Mouse (Mus musculus) embryonic stem cell, embryonic (primary cell): ENCODE measurements around the gene Myo19.

Source experiments
- CTCF ChIA-PET, 4 experiments: fragments of 300-600 bp in 2 of 4; fragments of 350-600 bp in 2 of 4; sonication (Branson Sonifier 250); formaldehyde crosslinking; loops; one replicate each; lab custom pipeline; 2022; ENCODE audit warnings: inconsistent platforms in 2 of 4; lab: Charles Lee
- POLR2A ChIA-PET, 4 experiments: fragments of 300-600 bp in 2 of 4; fragments of 350-600 bp in 2 of 4; sonication (Branson Sonifier 250); formaldehyde crosslinking; loops; one replicate each; lab custom pipeline; 2022; ENCODE audit warnings: antibody characterized with exemption in 4 of 4, inconsistent platforms in 1 of 4; lab: Charles Lee

Gene Myo19

GRCm38 (mm10) chr11:84876020-84876419, 3.9 kb upstream of the Myo19 start:
- CTCF ChIA-PET: interaction anchor here in 1 of 4 experiments (1.0 kb wide), 1 partner anchor 43 kb away, joined by 3 read pairs; no protein-coding TSS in a partner anchor
- POLR2A ChIA-PET: interaction anchor here in 1 of 4 experiments (0.6 to 1.1 kb wide), 2 partner anchors 25 to 39 kb away, joined by 3 read pairs; no protein-coding TSS in a partner anchor

DNA sequence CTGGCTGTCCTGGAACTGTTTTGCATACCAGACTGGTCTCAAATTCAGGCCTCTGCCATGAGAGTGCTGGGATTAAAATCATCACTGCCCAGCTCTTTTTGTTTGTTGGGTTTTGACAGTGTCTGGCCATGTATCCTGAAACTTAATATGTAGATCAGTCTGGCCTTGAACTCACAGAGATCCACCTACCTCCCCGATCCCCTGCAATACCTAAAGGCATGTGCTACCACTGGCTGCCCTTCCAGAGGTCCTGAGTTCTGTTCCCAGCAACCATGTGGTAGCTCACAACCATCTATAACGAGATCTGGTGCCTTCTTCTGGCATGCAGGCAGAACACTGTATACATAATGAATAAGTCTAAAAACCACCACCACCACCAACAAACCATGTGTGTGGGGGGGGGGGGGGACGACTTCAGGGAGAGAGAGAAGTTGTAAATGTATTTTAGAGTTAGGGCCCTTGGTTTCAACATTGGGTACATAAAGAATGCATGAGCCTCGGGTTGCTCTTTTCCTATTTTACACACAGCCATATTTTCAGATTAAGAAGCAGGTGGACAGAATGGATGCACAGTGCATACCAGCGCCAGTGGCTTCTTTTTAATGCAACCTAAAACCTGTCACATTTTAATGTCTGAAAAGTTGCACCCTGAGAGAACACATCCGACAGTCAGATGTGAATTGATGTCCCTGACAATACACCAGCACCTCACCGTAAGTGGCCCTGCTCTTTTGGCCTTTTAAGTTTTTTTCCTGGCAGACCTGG, 759 bp upstream of the Myo19 start:
- CTCF ChIA-PET: interaction anchor here in 3 of 4 experiments (0.6 to 1.4 kb wide), 5 partner anchors 15 to 737 kb away, joined by 3 to 5 read pairs (median 4); partner anchors contain the start of gene Mrm1 (in 1 of the 3)
- POLR2A ChIA-PET: interaction anchor here in 3 of 4 experiments (0.6 to 4.1 kb wide), 27 partner anchors 8 to 1075 kb away, joined by 3 to 112 read pairs (median 5); partner anchors contain the start of genes Ggnbp2 (in 3 of the 3), Mrm1 (in 2 of the 3), Znhit3 (in 2 of the 3) and Dhrs11 (in 1 of the 3)

DNA sequence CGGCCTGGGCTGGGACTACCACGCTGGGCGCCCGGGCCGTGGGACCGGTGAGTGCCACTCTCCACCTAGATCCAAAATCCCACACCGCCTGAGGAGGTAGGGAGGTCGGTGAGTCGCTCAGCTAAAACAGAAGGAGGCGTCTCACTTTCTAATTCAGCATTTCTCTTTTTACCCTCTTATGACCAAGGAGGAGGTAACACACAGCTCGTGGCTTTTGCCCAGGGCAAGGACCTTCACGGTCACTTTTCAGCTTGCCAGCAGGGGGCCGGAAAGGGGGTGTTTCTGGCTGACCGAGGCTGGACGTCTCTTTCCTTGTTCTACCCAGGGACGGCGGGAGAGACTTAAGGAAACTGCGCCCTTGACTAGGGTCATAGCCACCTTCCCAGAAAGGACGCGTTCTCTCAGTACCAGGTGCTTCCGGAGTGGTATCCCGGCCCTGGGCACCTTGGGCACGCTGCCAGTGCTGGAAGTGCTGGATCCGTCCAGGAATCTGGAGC, 565 bp downstream of the Myo19 start:
- ChIA-PET POLR2A (interaction anchor here (0.5 to 4.1 kb wide), 54 partner anchors 8 to 1375 kb away, joined by 3 to 112 read pairs (median 5); partner anchors contain the start of genes Ggnbp2 (in 4 of the 4), Dhrs11 (in 2 of the 4), Mrm1 (in 2 of the 4) and Znhit3 (in 2 of the 4)), CTCF (interaction anchor here (0.6 to 2.0 kb wide), 14 partner anchors 9 to 1012 kb away, joined by 3 to 11 read pairs (median 4); partner anchors contain the start of genes Mrm1 (in 2 of the 4) and Ggnbp2 (in 1 of the 4))

GRCm38 (mm10) chr11:84880971-84881370, 1.0 kb downstream of the Myo19 start:
- POLR2A ChIA-PET: interaction anchor here (0.5 to 4.1 kb wide), 37 partner anchors 10 to 1374 kb away, joined by 3 to 112 read pairs (median 7); partner anchors contain the start of genes Ggnbp2 (in 4 of the 4), Mrm1 (in 2 of the 4), Znhit3 (in 2 of the 4) and Appbp2 (in 1 of the 4)
- CTCF ChIA-PET: interaction anchor here (0.6 to 2.0 kb wide), 10 partner anchors 36 to 1012 kb away, joined by 3 to 11 read pairs (median 4); partner anchors contain the start of gene Mrm1 (in 1 of the 4)

DNA sequence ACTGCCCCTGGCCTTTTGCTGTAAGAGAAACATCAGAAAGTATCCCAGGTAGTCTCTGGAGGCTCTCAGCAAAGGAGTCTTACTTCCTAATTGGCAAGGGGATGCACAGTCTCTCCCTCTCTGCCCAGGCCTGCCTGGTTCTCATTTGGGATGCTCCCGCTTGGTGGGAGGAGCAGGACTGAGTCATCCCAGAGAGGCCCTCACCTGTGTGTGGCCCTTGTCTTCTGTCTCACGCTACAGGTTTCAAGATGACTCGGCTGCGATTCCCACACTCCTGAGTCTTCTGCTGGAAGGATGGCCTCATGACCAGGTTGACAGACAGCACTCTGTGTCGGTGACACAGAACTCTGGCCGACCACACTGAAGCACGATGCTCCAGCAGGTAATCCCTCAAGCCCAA, 2.4 kb downstream of the Myo19 start:
- CTCF ChIA-PET: no interaction called here
- POLR2A ChIA-PET: interaction anchor here in 2 of 4 experiments (0.6 to 4.1 kb wide), 6 partner anchors 9 to 631 kb away, joined by 3 to 112 read pairs (median 4); partner anchors contain the start of gene Ggnbp2 (in 1 of the 2)

DNA sequence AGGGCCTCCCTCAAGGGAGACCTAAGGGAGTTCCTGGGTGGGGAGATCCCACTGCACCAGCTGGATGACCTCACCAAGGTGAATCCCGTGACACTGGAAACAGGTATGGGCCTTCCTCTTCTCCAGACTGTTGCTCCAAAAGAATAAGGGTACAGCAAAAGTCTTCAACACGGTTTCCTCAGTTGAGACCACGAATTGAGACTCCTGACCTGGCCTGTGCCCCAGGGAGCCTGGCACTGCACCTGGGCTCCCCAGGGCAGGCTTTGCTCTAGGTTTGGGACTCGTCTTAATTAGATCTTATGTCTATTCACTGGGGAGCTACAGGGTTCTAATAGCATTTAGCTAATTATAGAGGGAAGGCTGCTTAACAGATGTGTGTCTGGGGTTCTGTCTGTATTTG, 5.3 kb downstream of the Myo19 start:
- POLR2A ChIA-PET: interaction anchor here in 3 of 4 experiments (1.1 to 5.5 kb wide), 10 partner anchors 10 to 67 kb away, joined by 3 to 36 read pairs (median 6); partner anchors contain the start of genes Ggnbp2 (in 2 of the 3) and Mrm1 (in 1 of the 3)
- CTCF ChIA-PET: interaction anchor here in 3 of 4 experiments (0.6 to 1.3 kb wide), 4 partner anchors 9 to 1734 kb away, joined by 3 to 7 read pairs (median 3); no protein-coding TSS in a partner anchor

GRCm38 (mm10) chr11:84886236-84886635, 6.3 kb downstream of the Myo19 start:
- POLR2A ChIA-PET: interaction anchor here in 2 of 4 experiments (1.9 to 5.5 kb wide), 5 partner anchors 15 to 68 kb away, joined by 4 to 36 read pairs (median 10); partner anchors contain the start of genes Ggnbp2 (in 2 of the 2) and Mrm1 (in 1 of the 2)
- CTCF ChIA-PET: no interaction called here

DNA sequence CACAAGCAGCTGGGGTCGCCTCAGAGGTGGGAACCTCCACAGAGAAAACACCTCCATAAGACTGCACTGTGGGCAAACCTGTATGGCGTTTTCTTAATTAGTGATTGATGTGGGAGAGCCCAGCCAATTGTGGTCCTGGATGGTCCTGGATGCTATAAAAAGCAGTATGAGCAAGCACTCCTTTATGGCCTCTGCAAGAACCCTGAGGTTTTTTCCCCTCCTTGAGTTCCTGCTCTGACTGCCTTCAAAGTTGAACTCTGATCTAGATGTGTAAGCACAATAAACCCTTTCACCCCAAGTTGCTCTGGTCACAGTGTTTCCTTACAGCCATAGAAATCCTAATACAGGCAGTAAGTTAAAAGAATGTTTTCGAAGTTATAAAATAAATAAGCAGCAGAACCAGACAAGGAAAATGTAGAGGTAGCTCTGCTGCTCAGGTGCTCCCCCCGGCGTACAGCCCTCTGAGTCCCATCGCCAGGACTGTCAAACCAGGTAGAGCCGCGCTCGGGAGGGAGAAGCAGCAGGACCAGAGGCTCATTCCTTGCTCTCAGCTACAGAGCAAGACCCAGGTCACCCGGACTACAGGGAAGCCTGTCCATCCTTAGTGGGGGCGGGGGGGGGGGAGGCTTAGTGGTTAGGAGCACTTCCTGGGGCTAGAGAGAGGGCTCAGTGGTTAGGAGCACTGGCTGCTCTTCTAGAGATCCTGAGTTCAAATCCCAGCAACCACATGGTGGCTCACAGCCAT, 7.0 kb downstream of the Myo19 start:
- CTCF ChIA-PET: no interaction called here
- POLR2A ChIA-PET: interaction anchor here in 2 of 4 experiments (0.6 to 5.5 kb wide), 6 partner anchors 9 to 400 kb away, joined by 3 to 36 read pairs (median 7); partner anchors contain the start of gene Ggnbp2 (in 2 of the 2)

DNA sequence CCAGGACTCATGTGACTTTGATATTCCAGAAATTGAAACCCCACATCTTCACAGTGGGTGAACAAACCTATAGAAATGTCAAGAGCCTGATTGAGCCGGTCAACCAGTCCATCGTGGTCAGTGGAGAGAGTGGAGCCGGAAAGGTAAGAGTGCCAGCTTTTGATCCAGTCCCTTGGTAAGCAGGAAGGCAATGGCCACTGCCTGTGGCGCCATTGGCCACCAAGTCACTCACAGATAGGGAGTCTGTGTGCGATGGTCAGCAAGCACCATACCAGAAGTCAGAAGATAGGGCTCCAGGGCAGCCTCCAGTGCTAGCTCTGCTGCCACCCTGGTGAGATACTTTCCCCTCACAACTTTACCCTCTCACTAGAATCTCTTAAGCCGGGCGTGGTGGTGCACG, 8.1 kb downstream of the Myo19 start:
- POLR2A ChIA-PET: interaction anchor here in 1 of 4 experiments (1.0 to 5.5 kb wide), 2 partner anchors 8 to 17 kb away, joined by 3 to 36 read pairs; partner anchors contain the start of genes Ggnbp2, Myo19 and Pigw
- CTCF ChIA-PET: no interaction called here

DNA sequence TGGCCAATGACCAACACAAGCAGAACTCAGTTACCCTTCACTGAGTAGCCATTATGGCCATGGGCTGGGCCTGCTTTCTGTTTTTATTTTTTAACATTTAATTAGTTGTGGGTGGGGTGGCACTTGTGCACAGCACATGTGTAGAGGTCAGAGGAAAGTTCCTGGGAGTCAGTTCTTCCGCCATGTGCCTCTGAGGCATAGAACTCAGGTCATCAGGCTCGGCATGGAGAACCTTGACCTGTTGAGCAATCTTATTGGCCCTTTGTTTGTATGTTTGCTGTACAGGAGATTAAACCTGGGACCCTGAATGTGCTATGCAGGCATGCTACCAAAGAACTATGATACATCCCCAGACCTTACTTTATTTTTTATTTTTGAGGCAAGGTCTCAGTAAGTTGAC, 9.5 kb downstream of the Myo19 start:
- POLR2A ChIA-PET: interaction anchor here in 1 of 4 experiments (1.0 to 3.7 kb wide), 2 partner anchors 9 to 29 kb away, joined by 3 to 21 read pairs; partner anchors contain the start of genes Myo19 and Pigw
- CTCF ChIA-PET: interaction anchor here in 1 of 4 experiments (0.7 kb wide), 1 partner anchor 755 kb away, joined by 5 read pairs; no protein-coding TSS in a partner anchor

DNA sequence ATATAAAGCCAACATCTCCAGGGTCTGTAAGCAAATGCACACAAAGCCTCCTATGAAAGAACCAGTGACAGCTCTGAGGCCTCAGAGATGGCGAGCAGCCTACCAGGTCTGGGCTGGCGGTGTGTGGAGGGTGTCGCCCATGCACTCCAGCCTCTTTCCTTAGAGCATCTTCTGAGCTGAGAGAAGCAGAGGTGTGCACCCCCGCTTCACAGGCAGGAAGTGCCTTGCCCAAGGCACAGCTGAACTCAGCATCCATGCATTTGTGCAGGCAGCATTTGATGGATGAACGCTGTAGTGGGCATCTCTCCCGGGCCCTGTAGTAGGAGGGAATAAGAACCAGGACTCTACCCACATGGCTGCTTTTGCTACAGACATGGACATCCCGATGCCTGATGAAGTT, 11.8 kb downstream of the Myo19 start:
- ChIA-PET CTCF (interaction anchor here in 1 of 4 experiments (0.9 to 1.2 kb wide), 2 partner anchors 17 to 27 kb away, joined by 3 to 6 read pairs; no protein-coding TSS in a partner anchor), POLR2A (interaction anchor here in 2 of 4 experiments (0.7 to 3.7 kb wide), 11 partner anchors 8 to 73 kb away, joined by 3 to 21 read pairs (median 5); partner anchors contain the start of genes Ggnbp2 (in 2 of the 2), Myo19 (in 1 of the 2), Pigw (in 1 of the 2) and Znhit3 (in 1 of the 2))

GRCm38 (mm10) chr11:84893113-84893512, 13.2 kb downstream of the Myo19 start:
- POLR2A ChIA-PET: interaction anchor here in 2 of 4 experiments (0.7 to 3.7 kb wide), 8 partner anchors 8 to 75 kb away, joined by 3 to 21 read pairs (median 6); partner anchors contain the start of genes Myo19 (in 1 of the 2), Pigw (in 1 of the 2) and Znhit3 (in 1 of the 2)
- CTCF ChIA-PET: interaction anchor here in 1 of 4 experiments (1.8 kb wide), 1 partner anchor 368 kb away, joined by 4 read pairs; no protein-coding TSS in a partner anchor

DNA sequence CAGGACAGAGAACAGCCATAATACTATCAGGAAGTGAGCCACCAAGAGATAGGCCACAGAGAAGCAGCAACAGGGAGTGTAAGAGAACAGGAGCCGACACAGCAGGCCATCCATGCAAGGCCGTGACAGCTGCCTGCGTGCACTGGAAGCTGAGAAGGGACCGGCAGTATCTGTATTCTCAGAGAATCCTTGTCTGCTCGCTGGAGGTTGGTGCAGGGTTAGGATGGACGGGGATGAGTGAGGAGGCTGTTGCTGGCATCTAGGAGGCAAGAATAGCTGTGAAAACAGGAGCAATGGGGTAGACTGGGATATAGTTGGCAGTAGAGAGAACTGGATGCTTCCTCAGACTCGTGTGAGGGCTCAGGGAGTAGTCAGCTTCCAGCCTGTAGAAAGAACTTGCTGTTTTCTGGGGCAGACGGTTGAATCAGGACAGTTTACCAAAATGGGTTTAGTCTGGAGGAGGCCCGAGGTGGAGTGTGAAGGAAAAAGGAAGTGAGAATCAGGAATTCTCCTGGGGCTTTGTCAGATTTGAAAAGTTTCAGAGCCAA, 24.7 kb downstream of the Myo19 start:
- ChIA-PET CTCF (interaction anchor here in 1 of 4 experiments (1.3 kb wide), 1 partner anchor 14 kb away, joined by 3 read pairs; no protein-coding TSS in a partner anchor), POLR2A (interaction anchor here in 1 of 4 experiments (0.6 to 5.1 kb wide), 5 partner anchors 11 to 120 kb away, joined by 3 to 21 read pairs (median 3); partner anchors contain the start of gene Pigw)

GRCm38 (mm10) chr11:84907081-84907480, 27.1 kb downstream of the Myo19 start:
- CTCF ChIA-PET: interaction anchor here in 3 of 4 experiments (0.5 to 4.8 kb wide), 5 partner anchors 8 to 92 kb away, joined by 3 to 23 read pairs (median 7); no protein-coding TSS in a partner anchor
- POLR2A ChIA-PET: interaction anchor here in 3 of 4 experiments (0.6 to 5.1 kb wide), 14 partner anchors 9 to 393 kb away, joined by 3 to 21 read pairs (median 4); partner anchors contain the start of genes Znhit3 (in 3 of the 3) and Pigw (in 1 of the 3)

- POLR2A ChIA-PET: interaction anchor here in 3 of 4 experiments (0.8 to 2.6 kb wide), 9 partner anchors 9 to 61 kb away, joined by 3 to 19 read pairs (median 4); partner anchors contain the start of genes Ggnbp2 (in 2 of the 3), Myo19 (in 1 of the 3), Pigw (in 1 of the 3) and Znhit3 (in 1 of the 3)
Measured at GRCm38 (mm10) chr11:84908480-84908879, 28.5 kb downstream of the Myo19 start.

More at GRCm38 (mm10) chr11:84908480-84908879, 28.5 kb downstream of the Myo19 start:
- CTCF ChIA-PET: interaction anchor here in 3 of 4 experiments (1.0 to 4.8 kb wide), 4 partner anchors 10 to 16 kb away, joined by 3 to 23 read pairs (median 7); no protein-coding TSS in a partner anchor
